Mouse (Mus musculus) lung, adult 2 months (tissue): Measurements from ENCODE around the gene Rsrc1. TPM values are rescaled to one million over a fixed set of nuclear protein-coding genes. Genes with fewer than 3 reads are reported as not detected.

Experiments used
- DNase-seq: peaks from one replicate; pipeline ENCODE4 v3.0.0; 2022
- H3K4me1 ChIP-seq: fragments of 200-500 bp; 2 replicates; pipeline ENCODE4 v1.6.1; 2011; ENCODE audit warnings: low read length; ENCODE audit not compliant: control insufficient read depth, insufficient read depth
- H3K4me3 ChIP-seq: fragments of 200-500 bp; replicated peaks from 2 replicates; pipeline ENCODE3; 2011; ENCODE audit warnings: low read depth, mild to moderate bottlenecking, control low read depth, low read length; ENCODE audit errors: extremely low read depth
- CTCF ChIP-seq: fragments of 200-500 bp; IDR thresholded peaks from 2 replicates; pipeline ENCODE4 v1.5.1; 2011; ENCODE audit warnings: mild to moderate bottlenecking, low read length, control low read depth; ENCODE audit not compliant: insufficient read depth
- POLR2A ChIP-seq: fragments of 200-500 bp; IDR thresholded peaks from 2 replicates; pipeline ENCODE4 v1.6.1; 2011; ENCODE audit warnings: low read depth, mild to moderate bottlenecking, control low read depth, low read length, borderline replicate concordance; ENCODE audit errors: extremely low read depth
- WGBS: fragments of 180-500 bp; shearing (Covaris S2); methylation state at CpG from one replicate; pipeline ENCODE4 v1.1.7; 2018; 5-methylcytosine and 5-hydroxymethylcytosine counted together
- polyA plus RNA-seq: library from polyadenylated mRNA; depleted of rRNA; stranded (reverse); fragments of >200 nt; gene quantifications from 2 replicates; pipeline ENCODE4 v1.2.3, GENCODE M21; 2012

The Rsrc1 gene
- polyA plus RNA-seq, 1 experiment = 4.1 TPM

DNA sequence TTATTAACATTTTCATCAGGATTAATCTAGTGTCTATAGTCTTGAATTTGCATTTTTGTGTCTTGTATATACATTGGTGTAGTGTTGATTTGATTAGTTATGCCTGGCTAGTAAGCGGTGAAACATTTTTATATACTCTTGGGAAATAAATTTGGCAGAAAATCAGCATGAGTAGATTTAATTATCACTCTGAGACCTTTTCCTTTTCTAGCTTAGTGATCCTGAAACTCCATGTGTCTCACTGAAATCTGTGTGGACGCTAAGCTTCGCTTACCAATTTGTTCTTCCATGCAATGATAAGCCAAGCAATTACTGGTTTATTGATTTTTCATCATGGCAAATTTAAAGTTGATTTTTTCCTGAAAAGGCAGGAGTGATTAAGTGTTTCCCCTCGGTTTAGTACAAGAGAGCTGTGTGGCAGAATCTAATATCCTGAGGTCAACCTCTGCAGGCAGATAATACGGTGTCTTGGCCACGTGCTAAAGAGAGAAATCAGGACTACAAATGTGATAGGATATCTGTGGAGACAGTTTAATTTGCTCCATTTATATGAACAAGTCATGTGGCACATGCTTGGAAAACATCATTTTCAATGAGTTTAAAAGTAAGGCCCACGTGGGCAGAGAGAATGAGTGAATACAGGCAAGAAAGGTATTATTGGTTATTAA lies 328.6 kb downstream of the Rsrc1 start:
- DNase-seq = no peak
- 73% methylated on average over 7 of the region's 7 CpGs for WGBS
- Histone ChIP-seq H3K4me1 (no peaks in the 10 kb centered on the region), H3K4me3 (no peak overlapping the region)
- no peak for TF ChIP-seq POLR2A
- no peak for TF ChIP-seq CTCF

DNA sequence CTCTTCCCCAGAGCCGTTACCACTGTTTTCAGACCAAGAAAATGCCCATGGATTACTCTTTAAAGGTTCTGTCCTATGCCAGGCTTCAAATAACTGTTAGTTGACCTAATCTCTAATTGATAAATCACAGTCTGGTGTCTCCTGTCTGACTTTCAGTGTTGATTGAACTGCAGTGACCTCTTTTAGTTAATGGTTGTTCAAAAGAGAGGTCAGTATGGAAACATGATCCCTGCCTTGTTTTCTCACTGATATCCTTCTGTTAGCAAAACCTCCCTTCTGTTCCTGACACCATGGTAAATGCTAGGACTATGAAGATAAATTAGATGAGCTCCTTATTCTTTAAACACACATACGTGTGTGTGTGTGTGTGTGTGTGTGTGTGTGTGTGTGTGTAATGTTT lies 330.2 kb downstream of the Rsrc1 start:
- no peak overlapping the region for H3K4me3 ChIP-seq
- 62% methylated on average over 2 of the region's 2 CpGs for WGBS
- TF ChIP-seq POLR2A (no peak), CTCF (no peak)
- H3K4me1 ChIP-seq = no peaks in the 10 kb centered on the region
- DNase-seq = no peak

- DNase-seq = no peak
- no peak overlapping the region for H3K4me3 ChIP-seq
- TF ChIP-seq POLR2A (no peak), CTCF (no peak)
- no peaks in the 10 kb centered on the region for H3K4me1 ChIP-seq
- 70% methylated on average over 4 of the region's 4 CpGs for WGBS
Observed at GRCm38 (mm10) chr3:67322422-67322821, 341.2 kb downstream of the Rsrc1 start.

GRCm38 (mm10) chr3:67339558-67339957 lies 358.4 kb downstream of the Rsrc1 start:
- no peak for TF ChIP-seq POLR2A
- WGBS = 50% methylated on average over 3 of the region's 3 CpGs
- no peak for DNase-seq
- Histone ChIP-seq H3K4me1 (no peaks in the 10 kb centered on the region), H3K4me3 (no peak overlapping the region)

GRCm38 (mm10) chr3:67340921-67341320 lies 359.7 kb downstream of the Rsrc1 start:
- H3K4me1 ChIP-seq = no peaks in the 10 kb centered on the region
- no peak for DNase-seq
- TF ChIP-seq POLR2A = no peak
- no peak for TF ChIP-seq CTCF
- H3K4me3 ChIP-seq = no peak overlapping the region
- WGBS = 74% methylated on average over 7 of the region's 7 CpGs

- WGBS = 60% methylated on average over 5 of the region's 5 CpGs
- no peak for DNase-seq
- TF ChIP-seq POLR2A (no peak), CTCF (no peak)
- Histone ChIP-seq H3K4me3 (no peak overlapping the region), H3K4me1 (no peaks in the 10 kb centered on the region)
Observed at GRCm38 (mm10) chr3:67343004-67343662, 361.9 kb downstream of the Rsrc1 start.

- no peak overlapping the region for H3K4me3 ChIP-seq
- TF ChIP-seq CTCF = peak; percentile 36; the same call in 1 of the 2 replicates
- TF ChIP-seq POLR2A = no peak
- DNase-seq = peak; percentile 30
- WGBS = 12% methylated on average over 2 of the region's 2 CpGs
- no peaks in the 10 kb centered on the region for H3K4me1 ChIP-seq
Observed at GRCm38 (mm10) chr3:67344599-67344998, 363.4 kb downstream of the Rsrc1 start.

DNA sequence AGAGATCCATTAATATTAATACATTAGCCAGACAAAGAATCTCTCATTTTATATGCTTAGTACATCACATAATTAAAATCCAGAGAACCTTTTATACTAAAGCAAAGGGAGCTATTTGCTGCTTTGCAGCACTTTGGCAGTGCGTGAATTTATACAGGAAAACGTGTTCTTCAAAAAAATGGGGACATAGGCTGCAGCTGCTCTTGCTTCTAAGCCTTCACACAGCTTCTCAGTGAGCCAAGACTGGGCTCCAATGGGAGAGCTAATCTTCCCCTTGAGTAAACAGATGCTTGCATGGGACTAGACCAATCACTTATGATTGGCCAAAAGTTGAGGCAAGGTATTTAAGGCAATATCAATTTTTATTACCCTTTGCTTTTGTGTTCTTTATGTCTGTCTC lies 365.5 kb downstream of the Rsrc1 start:
- no peak for TF ChIP-seq CTCF
- no peak for TF ChIP-seq POLR2A
- Histone ChIP-seq H3K4me1 (no peaks in the 10 kb centered on the region), H3K4me3 (no peak overlapping the region)
- WGBS = 82% methylated on average over 2 of the region's 2 CpGs
- DNase-seq = no peak

DNA sequence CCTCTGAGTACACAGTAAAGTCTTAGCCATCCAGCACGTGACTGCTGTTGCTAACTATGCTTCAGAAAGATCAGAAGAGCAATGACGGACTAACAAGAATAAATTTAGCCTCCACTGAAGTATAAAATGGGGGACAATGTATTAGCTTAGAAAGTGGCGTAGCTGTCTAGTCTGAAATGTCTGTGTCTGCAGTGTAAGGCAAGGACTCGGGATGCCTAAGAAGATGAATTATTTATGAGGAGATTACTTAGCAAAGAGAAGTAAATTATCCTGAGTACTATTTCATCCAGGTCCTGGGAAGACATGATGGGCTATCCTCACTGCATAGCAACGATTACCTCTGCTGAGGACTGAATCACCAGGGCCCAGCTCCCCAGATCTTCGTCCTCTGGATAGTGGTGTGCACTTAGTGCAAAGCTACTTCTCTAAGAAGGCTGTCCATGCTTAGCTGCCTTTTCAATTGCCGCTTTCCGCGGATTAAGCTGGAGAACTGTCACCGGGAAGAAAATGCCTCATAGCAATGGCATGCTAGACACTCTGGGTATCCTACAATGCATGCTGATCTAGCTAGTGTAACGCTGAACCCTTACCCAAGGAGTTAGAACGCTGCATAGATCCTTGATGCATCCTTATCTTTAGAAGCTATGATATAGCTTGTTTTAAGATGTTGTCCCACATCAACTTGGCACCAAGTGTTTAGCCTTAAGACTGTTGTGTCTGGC lies 370.4 kb downstream of the Rsrc1 start:
- Histone ChIP-seq H3K4me1 (no peaks in the 10 kb centered on the region), H3K4me3 (no peak overlapping the region)
- 79% methylated on average over 12 of the region's 12 CpGs for WGBS
- DNase-seq = no peak
- TF ChIP-seq CTCF (no peak), POLR2A (no peak)

- WGBS = 16% methylated on average over 3 of the region's 5 CpGs
- Histone ChIP-seq H3K4me1 (no peaks in the 10 kb centered on the region), H3K4me3 (no peak overlapping the region)
- TF ChIP-seq CTCF (peak; percentile 56; the same call in 1 of the 2 replicates), POLR2A (no peak)
- no peak for DNase-seq
Observed at GRCm38 (mm10) chr3:67352128-67352762, 371.1 kb downstream of the Rsrc1 start.
